ENCODE assay signal across 20 mouse cellular contexts in the genomic region with DNA sequence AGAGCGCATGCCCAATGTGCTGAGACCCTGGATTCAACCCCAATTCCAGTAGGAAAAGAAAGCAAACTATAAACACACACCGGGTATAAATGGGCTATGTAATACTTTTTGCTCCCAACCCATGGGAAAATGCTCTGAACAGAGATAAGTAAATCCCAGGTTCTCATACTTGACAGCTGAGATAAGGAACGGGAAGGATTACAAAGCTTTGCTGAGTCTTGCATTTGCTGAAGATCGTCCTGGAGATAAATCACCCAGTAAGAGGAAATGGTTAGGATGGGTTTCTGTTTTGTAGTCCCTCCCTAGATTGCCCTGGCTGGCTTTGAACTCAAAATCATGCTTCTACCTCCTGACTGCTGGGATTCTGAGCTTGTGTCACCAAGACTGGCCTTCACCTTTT.
"Had no signal": no experiment of that assay in that cellular context is flagged by ENCODE, and none has a peak within 500 bp of the region (broad histone marks: within the 10 kb centered on the region; RNA-seq: fewer than 3 reads in every experiment).

No protein-coding gene starts in this region.

- H3K4me1 ChIP-seq: limb, embryonic 12.5 days; limb, embryonic 15.5 days; liver, embryonic 13.5 days; neural tube, embryonic 12.5 days; neural tube, embryonic 15.5 days had no signal

- DNase-seq: kidney, postnatal 14 days; kidney, postnatal 4 days; left cerebral cortex, postnatal 4 days; liver, embryonic 13.5 days; lung, adult 2 months; lung, postnatal 14 days; lung, postnatal 4 days; midbrain, embryonic 14.5 days; right cerebral cortex, adult 18-20 months; right cerebral cortex, postnatal 14 days; right cerebral cortex, postnatal 4 days; thymus, adult 2 months; thymus, postnatal 14 days; thymus, postnatal 4 days had no signal

- H3K9me3 ChIP-seq: limb, embryonic 12.5 days; limb, embryonic 15.5 days; neural tube, embryonic 12.5 days; neural tube, embryonic 15.5 days had no signal

- H3K27me3 ChIP-seq: limb, embryonic 12.5 days; limb, embryonic 15.5 days; liver, embryonic 13.5 days; neural tube, embryonic 12.5 days; neural tube, embryonic 15.5 days had no signal

- H3K4me3 ChIP-seq: limb, embryonic 12.5 days; limb, embryonic 15.5 days; liver, embryonic 13.5 days; neural tube, embryonic 12.5 days; neural tube, embryonic 15.5 days had no signal

- H3K4me2 ChIP-seq: limb, embryonic 12.5 days; limb, embryonic 15.5 days; liver, embryonic 13.5 days; midbrain, embryonic 11.5 days; neural tube, embryonic 12.5 days; neural tube, embryonic 15.5 days had no signal

- H3K9ac ChIP-seq: limb, embryonic 12.5 days; limb, embryonic 15.5 days; liver, embryonic 13.5 days; neural tube, embryonic 12.5 days; neural tube, embryonic 15.5 days had no signal

- H3K36me3 ChIP-seq: limb, embryonic 12.5 days; limb, embryonic 15.5 days; liver, embryonic 13.5 days; neural tube, embryonic 12.5 days; neural tube, embryonic 15.5 days had no signal

- H3K27ac ChIP-seq: limb, embryonic 12.5 days; limb, embryonic 15.5 days; liver, embryonic 13.5 days; neural tube, embryonic 12.5 days; neural tube, embryonic 15.5 days; stomach, postnatal 0 days had no signal
